Mouse (Mus musculus) retina, postnatal 7 days (tissue): ENCODE data around the gene Pigv.

Experiments used
- DNase-seq: peaks from one replicate; pipeline ENCODE4 v3.0.0-alpha.2; 2012; ENCODE audit warnings: low read depth, low spot score

The Pigv gene

GRCm38 (mm10) chr4:133645680-133646079, 26.8 kb downstream of the Pigv start:
- no peak for DNase-seq

GRCm38 (mm10) chr4:133645195-133645594, 27.3 kb downstream of the Pigv start:
- DNase-seq: no peak

GRCm38 (mm10) chr4:133634043-133634410, 38.4 kb downstream of the Pigv start:
- no peak for DNase-seq

GRCm38 (mm10) chr4:133633332-133634042, 39.0 kb downstream of the Pigv start:
- peak; percentile 72 for DNase-seq

- DNase-seq: no peak
Measured at GRCm38 (mm10) chr4:133632483-133633327, 39.7 kb downstream of the Pigv start.

- no peak for DNase-seq
Measured at GRCm38 (mm10) chr4:133631769-133632411, 40.6 kb downstream of the Pigv start.

- no peak for DNase-seq
Measured at GRCm38 (mm10) chr4:133631071-133631768, 41.2 kb downstream of the Pigv start.

GRCm38 (mm10) chr4:133630326-133630920, 42.0 kb downstream of the Pigv start:
- no peak for DNase-seq

GRCm38 (mm10) chr4:133629191-133629590, 43.3 kb downstream of the Pigv start:
- no peak for DNase-seq

- DNase-seq: no peak
Measured at GRCm38 (mm10) chr4:133628517-133628916, 43.9 kb downstream of the Pigv start.

- DNase-seq: no peak
Measured at GRCm38 (mm10) chr4:133627039-133627438, 45.4 kb downstream of the Pigv start.

- no peak for DNase-seq
Measured at GRCm38 (mm10) chr4:133626621-133627020, 45.8 kb downstream of the Pigv start.

- no peak for DNase-seq
Measured at GRCm38 (mm10) chr4:133626221-133626620, 46.2 kb downstream of the Pigv start.

- DNase-seq: no peak
Measured at GRCm38 (mm10) chr4:133625621-133626071, 46.8 kb downstream of the Pigv start.

- no peak for DNase-seq
Measured at GRCm38 (mm10) chr4:133624830-133625229, 47.6 kb downstream of the Pigv start.

- no peak for DNase-seq
Measured at GRCm38 (mm10) chr4:133622161-133622695, 50.2 kb downstream of the Pigv start.

GRCm38 (mm10) chr4:133620668-133621067, 51.8 kb downstream of the Pigv start:
- no peak for DNase-seq

- no peak for DNase-seq
Measured at GRCm38 (mm10) chr4:133619473-133620136, 52.8 kb downstream of the Pigv start.

- DNase-seq: no peak
Measured at GRCm38 (mm10) chr4:133617936-133618335, 54.5 kb downstream of the Pigv start.

- DNase-seq: no peak
Measured at GRCm38 (mm10) chr4:133615416-133615815, 57.0 kb downstream of the Pigv start.
